ENCODE assay signal across 8 mouse cellular contexts in the genomic region with DNA sequence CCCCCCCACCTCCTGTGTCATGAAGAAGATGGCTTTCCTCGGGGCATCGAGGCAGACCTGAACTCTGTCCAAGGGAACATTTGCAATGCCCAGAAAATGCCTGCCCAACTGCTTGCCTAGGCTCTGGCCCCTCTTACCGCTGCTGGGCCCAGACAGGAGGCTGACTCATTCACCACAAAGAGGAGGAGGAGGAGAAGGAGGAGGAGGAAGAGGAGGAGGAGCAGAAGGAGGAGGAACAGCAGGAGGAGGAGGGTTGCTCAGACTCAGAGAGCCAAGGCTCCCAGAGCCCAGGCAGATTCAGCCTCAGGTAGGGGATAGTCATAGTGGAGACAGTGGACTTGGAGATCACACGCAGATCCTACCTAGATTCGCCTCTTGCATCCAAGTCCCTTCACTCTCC. TPM values are rescaled to one million over a fixed set of nuclear protein-coding genes. Genes with fewer than 3 reads are reported as not detected.
DNase-seq lines count a peak whose midpoint lies in the region; ATAC-seq and TF ChIP-seq lines count a peak whose summit lies in the region.

No protein-coding gene starts in this region.

- no peak for TF ChIP-seq CTCF in intestine, postnatal 0 days (IDR thresholded peaks at IDR 0.05; ENCODE audit: low read depth)

- WGBS in hindbrain, embryonic 12.5 days = 50% methylated on average over 5 of the region's 5 CpGs
- WGBS in hindbrain, embryonic 16.5 days = 54% methylated on average over 5 of the region's 5 CpGs
- 35% methylated on average over 5 of the region's 5 CpGs for WGBS in intestine, postnatal 0 days

- no peaks in the 10 kb centered on the region for H3K36me3 ChIP-seq in hindbrain, embryonic 12.5 days
- H3K36me3 ChIP-seq in hindbrain, embryonic 16.5 days (ENCODE audit: control insufficient read depth, insufficient read depth, low read length) = no peaks in the 10 kb centered on the region
- no peaks in the 10 kb centered on the region for H3K36me3 ChIP-seq in intestine, postnatal 0 days (ENCODE audit: control insufficient read depth, insufficient read depth)

- peaks cover 49% of the 10 kb centered on the region for H3K27me3 ChIP-seq in hindbrain, embryonic 12.5 days
- peaks cover 22% of the 10 kb centered on the region for H3K27me3 ChIP-seq in hindbrain, embryonic 16.5 days (replicated peaks; ENCODE audit: control insufficient read depth, insufficient read depth, low read length)
- H3K27me3 ChIP-seq in intestine, postnatal 0 days (replicated peaks; ENCODE audit: control insufficient read depth, insufficient read depth, low read length) = no peaks in the 10 kb centered on the region

- H3K4me1 ChIP-seq in hindbrain, embryonic 12.5 days = peaks cover 12% of the 10 kb centered on the region
- H3K4me1 ChIP-seq in hindbrain, embryonic 16.5 days (ENCODE audit: control insufficient read depth, insufficient read depth, low read depth, low read length) = peaks cover 9% of the 10 kb centered on the region
- H3K4me1 ChIP-seq in intestine, postnatal 0 days (replicated peaks; ENCODE audit: control insufficient read depth, insufficient read depth, low read length) = peaks cover 19% of the 10 kb centered on the region

- 0 out of 2 replicates have a peak overlapping the region, but pooled peaks have one; percentile 43 for H3K4me3 ChIP-seq in hindbrain, embryonic 12.5 days
- no peak overlapping the region for H3K4me3 ChIP-seq in hindbrain, embryonic 16.5 days (ENCODE audit: low read length)
- H3K4me3 ChIP-seq in intestine, postnatal 0 days (ENCODE audit: low read depth, low read length) = peak overlapping the region; percentile 67

- peak overlapping the region; percentile 75 for H3K4me2 ChIP-seq in hindbrain, embryonic 12.5 days (replicated peaks)
- no peak overlapping the region for H3K4me2 ChIP-seq in hindbrain, embryonic 16.5 days (ENCODE audit: low read length)
- H3K4me2 ChIP-seq in intestine, postnatal 0 days (replicated peaks; ENCODE audit: low read depth) = peak overlapping the region; percentile 85

- peak; percentile 78 for DNase-seq in NIH3T3 (ENCODE audit: low read depth)
- no peak for DNase-seq in cerebellum, adult 11 months
- no peak for DNase-seq in left cerebral cortex, postnatal 14 days (ENCODE audit: low spot score in 2 of 2)
- no peak for DNase-seq in left cerebral cortex, postnatal 4 days

- H3K9ac ChIP-seq in hindbrain, embryonic 12.5 days = no peak overlapping the region
- no peak overlapping the region for H3K9ac ChIP-seq in hindbrain, embryonic 16.5 days (ENCODE audit: low read depth, low read length)
- H3K9ac ChIP-seq in intestine, postnatal 0 days (ENCODE audit: low read depth, low read length) = 0 out of 2 replicates have a peak overlapping the region, but pooled peaks have one; percentile 55

- no peak overlapping the region for H3K27ac ChIP-seq in hindbrain, embryonic 12.5 days
- H3K27ac ChIP-seq in hindbrain, embryonic 16.5 days (ENCODE audit: low read depth, low read length) = no peak overlapping the region
- H3K27ac ChIP-seq in intestine, postnatal 0 days (ENCODE audit: low read depth, low read length) = peak overlapping the region; percentile 66; the same call in 1 of the 2 replicates

- no peak for ATAC-seq in hindbrain, embryonic 12.5 days (ENCODE audit: low FRiP score)
- no peak for ATAC-seq in hindbrain, embryonic 16.5 days
- no peak for ATAC-seq in intestine, postnatal 0 days
- ATAC-seq in megakaryocyte-erythroid progenitor cell, adult 5-6 weeks (replicated peaks; ENCODE audit: low FRiP score, low TSS enrichment, poor library complexity, severe bottlenecking) = peak; percentile 13; the same call in 1 of the 2 replicates

- intact Hi-C loops in left cerebral cortex, postnatal 14 days (cut with DNase I) = no loop called here
- intact Hi-C loops in left cerebral cortex, postnatal 4 days (cut with DNase I) = no loop called here

- no peaks in the 10 kb centered on the region for H3K9me3 ChIP-seq in hindbrain, embryonic 12.5 days (replicated peaks)
- H3K9me3 ChIP-seq in hindbrain, embryonic 16.5 days (ENCODE audit: control insufficient read depth, low read length) = no peaks in the 10 kb centered on the region
- H3K9me3 ChIP-seq in intestine, postnatal 0 days (ENCODE audit: control insufficient read depth) = no peaks in the 10 kb centered on the region

RNA-seq across cellular contexts. Expression of gene Vdr, which starts 3.2 kb away (rescaled TPM):
- 0.43 and 0.70 TPM in 2 replicates for polyA plus RNA-seq in hindbrain, embryonic 12.5 days (2016; fragmentation: Nextera tagmentation; extraction: Ambion mirVana)
- 0.17 and 0.26 TPM in 2 replicates for polyA plus RNA-seq in hindbrain, embryonic 16.5 days (2015; fragmentation: Nextera tagmentation; extraction: Ambion mirVana)
- 6.5 and 7.0 TPM in 2 replicates for polyA plus RNA-seq in intestine, postnatal 0 days (2015; fragmentation: Nextera tagmentation; extraction: Ambion mirVana)
- 1.5 TPM in 1 of 2 replicates, not detected in the other for total RNA-seq in megakaryocyte-erythroid progenitor cell, adult 5-6 weeks (2014; fragmentation: Nextera tagmentation)
- total RNA-seq in megakaryocyte-erythroid progenitor cell, adult 5-6 weeks (2017) = 0.85 and 0.88 TPM in 2 replicates
- total RNA-seq in left cerebral cortex, postnatal 14 days (2021) = under 1 TPM; 0.13 TPM
- total RNA-seq in left cerebral cortex, postnatal 4 days (2021) = under 1 TPM in 1 of 2 experiments, not detected in 1; 0.08 TPM

RNA-seq across cellular contexts. Expression of gene Tmem106c, which starts 56.8 kb away (rescaled TPM):
- 44.0 and 49.5 TPM in 2 replicates for polyA plus RNA-seq in hindbrain, embryonic 12.5 days (2016; fragmentation: Nextera tagmentation; extraction: Ambion mirVana)
- 58.3 and 60.6 TPM in 2 replicates for polyA plus RNA-seq in hindbrain, embryonic 16.5 days (2015; fragmentation: Nextera tagmentation; extraction: Ambion mirVana)
- polyA plus RNA-seq in intestine, postnatal 0 days (2015; fragmentation: Nextera tagmentation; extraction: Ambion mirVana) = 33.3 and 36.7 TPM in 2 replicates
- total RNA-seq in megakaryocyte-erythroid progenitor cell, adult 5-6 weeks (2014; fragmentation: Nextera tagmentation) = 20.9 and 35.9 TPM in 2 replicates
- 13.1 and 18.7 TPM in 2 replicates for total RNA-seq in megakaryocyte-erythroid progenitor cell, adult 5-6 weeks (2017)
- total RNA-seq in left cerebral cortex, postnatal 14 days (2021) = 10 to 100 TPM; 14.9 to 16.3 TPM
- total RNA-seq in left cerebral cortex, postnatal 4 days (2021) = 10 to 100 TPM; 18.0 to 20.1 TPM
